Mouse (Mus musculus) heart, adult 11 months (tissue): Measurements from ENCODE around the gene Dnajb14.
"Not testable (repeated sequence)": the region's sequence is repeated elsewhere in the genome, so short reads cannot be mapped to it uniquely, and the experiment has no call there.

ENCODE experiments used
- DNase-seq: peaks from one replicate; pipeline ENCODE4 v3.0.0; 2022

The Dnajb14 gene

DNA sequence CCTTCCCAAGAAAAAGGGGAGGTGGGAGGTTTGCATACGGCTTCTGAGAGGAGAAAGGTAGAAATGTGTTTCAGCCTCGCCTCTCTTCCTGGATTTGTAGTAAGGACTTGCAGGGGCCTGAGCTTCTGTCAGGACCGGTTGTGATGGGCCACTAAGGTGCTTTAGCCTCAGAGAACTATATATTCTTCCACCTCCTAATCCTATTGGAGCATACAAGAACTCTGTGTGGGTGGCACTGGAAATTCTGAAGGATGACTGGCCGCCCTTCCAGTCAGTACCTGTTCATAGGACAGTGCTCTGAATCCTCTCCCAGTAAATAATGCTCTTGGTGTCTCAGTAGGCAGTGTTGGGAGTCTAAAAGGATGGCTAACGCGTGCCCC, 51.4 kb downstream of the Dnajb14 start:
- peak; percentile 71 for DNase-seq

GRCm38 (mm10) chr3:137919398-137919797, 51.9 kb downstream of the Dnajb14 start:
- no peak for DNase-seq

DNA sequence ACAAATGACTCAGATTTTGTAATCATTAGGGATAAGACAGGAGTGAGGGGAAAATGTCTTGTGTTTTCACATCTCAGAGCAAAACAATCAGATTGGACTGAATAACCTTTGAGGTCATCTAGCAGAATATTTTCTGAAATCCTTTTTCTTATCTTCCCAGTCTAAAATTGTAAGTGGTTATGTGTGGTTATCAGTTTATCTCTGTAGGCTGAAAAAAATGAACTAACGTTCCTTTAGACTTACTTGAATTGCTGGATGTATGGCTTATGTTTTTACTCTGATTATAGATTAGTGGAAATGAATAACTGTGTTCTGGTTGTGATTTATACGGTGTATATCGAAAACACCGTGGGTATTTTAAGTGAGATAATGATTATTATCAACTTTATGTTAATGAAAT, 53.1 kb downstream of the Dnajb14 start:
- no peak for DNase-seq

GRCm38 (mm10) chr3:137927010-137927409, 59.5 kb downstream of the Dnajb14 start:
- DNase-seq = no peak

DNA sequence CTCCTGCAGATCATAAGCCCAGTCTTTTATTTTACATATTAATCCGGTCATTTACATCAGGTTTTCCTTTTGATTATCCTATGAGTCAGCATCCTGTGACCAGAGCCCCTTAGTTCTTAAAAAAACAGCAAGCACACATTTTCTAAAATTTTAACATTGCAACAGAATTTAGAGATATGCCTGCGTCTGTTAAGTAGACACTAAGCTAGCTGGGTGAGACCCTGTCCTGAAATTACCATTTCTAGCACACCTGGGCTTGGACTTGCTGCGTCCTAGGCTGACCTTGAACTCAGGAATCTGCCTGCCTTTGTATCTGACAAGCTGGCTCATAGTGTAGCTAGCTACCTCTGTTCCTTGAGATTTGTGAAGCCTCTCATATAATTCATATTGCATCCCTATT, 62.5 kb downstream of the Dnajb14 start:
- no peak for DNase-seq

DNA sequence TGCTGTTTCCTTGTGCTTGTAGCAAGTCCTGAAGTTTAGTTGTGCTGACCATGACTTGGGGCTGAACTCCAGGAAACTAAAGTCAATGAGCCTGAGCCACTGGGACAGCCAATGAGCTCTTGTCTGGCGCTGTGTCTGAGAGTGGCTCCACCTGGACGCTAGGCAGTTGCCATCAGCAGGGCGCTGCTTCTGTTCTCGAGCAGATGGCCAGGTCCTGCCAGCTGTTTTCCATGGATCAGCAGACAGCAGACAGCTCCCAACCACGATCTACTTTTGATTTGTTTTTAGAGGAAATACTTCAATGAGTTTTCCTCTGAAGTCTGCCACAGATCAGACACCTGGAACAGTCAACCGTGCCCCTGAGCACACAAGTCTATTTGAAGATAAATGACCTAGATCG, 65.3 kb downstream of the Dnajb14 start:
- no peak for DNase-seq

GRCm38 (mm10) chr3:137933986-137934385, 66.5 kb downstream of the Dnajb14 start:
- DNase-seq = no peak

- no peak for DNase-seq
These were observed 68.4 kb downstream of the Dnajb14 start for GRCm38 (mm10) chr3:137935570-137936525.

DNA sequence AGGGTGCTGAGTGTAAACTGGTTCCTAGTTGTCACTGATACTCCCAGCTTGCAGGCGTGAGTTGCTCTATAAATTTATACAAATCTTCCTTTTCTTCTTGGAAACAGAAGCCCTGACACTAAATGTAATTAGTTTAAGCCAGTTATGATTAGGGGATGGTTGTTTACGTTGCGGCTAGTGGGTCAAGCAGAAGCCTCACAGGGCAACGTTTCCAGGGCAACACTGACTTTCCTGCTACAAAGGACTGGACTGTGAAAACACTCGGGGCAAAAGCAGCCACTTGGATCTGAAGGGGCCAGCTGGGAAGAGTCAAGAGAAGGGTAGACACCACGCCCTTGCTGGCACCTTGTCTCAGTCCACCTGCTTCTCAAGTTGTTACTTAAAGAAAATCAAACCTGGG, 69.1 kb downstream of the Dnajb14 start:
- no peak for DNase-seq

DNA sequence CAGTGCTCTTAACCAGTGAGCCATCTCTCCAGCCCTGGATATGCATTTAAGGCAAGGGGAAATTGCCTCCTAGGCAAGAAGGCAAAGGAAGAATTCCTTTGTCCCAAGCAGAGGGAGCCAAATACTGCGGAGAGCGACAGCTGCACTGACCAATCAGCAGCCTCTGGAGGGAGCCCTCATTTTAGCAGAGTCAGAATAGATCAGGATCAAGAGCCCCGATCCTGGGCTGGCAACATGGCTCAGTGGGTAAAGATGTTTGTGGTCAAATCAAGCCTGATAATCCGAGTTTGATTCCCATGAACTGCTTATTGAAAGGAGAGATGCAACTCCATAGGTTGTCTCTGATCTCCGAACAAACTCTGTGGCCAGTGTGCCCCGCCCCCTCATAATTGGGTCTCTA, 71.1 kb downstream of the Dnajb14 start:
- peak; percentile 96 for DNase-seq

DNA sequence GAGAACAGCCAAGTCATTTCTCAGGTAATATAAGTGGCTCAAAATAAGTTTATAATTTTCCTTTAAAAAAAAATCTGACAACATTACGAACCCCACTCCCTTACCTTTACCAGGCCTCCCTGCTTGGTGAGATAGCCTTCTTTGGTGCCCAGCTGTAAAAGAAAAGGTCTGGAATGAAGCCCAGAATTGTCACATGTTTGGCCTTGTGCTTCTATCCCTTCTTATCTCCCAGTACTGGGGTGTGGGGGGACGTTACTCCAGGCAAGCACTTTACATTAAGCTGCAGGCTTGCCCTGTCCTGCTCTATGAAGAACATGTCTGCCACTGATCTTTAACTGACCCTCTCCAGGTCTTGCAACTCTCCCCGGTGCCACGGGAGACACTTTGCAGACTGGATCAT, 73.3 kb downstream of the Dnajb14 start:
- DNase-seq = peak; percentile 95

- DNase-seq = no peak
These were observed 74.1 kb downstream of the Dnajb14 start for GRCm38 (mm10) chr3:137941555-137941954.

DNA sequence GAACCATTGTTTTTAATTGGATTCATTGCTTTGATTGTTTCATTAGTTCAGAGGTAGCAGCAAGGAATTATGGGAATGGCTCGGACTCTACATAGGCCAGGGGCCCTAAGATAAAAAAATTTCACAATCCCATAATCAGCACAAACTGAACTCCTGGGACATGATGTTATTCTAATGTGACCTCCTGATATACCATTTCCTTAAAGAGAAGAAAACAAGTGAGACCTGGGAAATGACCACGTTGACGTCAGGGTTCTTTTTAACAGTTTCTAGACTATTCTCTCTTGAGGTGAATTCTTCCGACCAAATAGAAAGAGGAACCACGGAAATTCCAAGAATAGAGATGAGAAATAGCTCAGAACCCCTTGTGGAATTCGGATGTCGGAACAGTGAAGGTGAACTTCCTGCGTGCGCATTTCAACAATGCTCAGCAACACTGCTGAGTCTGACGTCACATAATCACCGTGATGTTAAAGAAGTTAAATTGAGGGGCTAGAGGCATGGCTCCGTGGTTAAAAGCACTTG, 74.7 kb downstream of the Dnajb14 start:
- DNase-seq = no peak

DNA sequence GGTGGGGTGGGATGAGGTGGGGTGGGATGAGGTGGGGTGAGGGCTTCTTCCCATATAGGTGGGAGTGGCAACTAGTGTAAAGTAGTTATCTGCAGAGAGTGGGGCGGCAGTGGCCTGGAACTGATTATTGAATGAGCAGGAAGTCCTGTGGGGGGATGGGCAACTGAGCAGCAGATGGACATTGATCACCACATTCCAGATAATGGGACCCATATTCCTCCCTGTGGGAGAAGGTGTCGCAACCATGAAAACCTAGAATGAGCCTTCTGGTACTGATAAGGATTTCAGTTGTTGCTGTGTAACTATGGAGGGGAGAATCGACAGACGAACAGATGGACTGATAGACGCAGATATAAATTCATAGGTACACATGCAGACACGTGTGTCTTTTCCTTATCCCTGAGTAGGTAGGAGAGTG, 76.3 kb downstream of the Dnajb14 start:
- DNase-seq = no peak

DNA sequence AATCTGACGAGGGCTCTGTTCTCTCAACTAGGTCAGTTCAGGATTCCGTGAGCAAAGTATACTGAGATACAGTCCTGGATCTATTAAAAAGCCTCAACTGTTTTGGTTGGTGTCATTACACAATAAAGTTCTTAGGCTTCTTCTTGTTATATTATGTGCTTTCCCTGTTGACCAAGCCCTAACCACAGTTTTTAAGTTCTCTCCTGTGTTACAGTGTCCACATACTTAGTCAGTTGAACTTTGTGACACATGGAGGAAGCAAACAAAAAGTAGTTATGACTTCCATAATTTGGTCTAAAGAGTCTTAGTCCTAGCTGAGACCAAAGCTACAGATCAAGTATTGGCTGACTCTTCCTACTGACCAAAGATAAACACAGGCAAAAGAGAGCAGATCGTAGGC, 79.4 kb downstream of the Dnajb14 start:
- DNase-seq = no peak

DNA sequence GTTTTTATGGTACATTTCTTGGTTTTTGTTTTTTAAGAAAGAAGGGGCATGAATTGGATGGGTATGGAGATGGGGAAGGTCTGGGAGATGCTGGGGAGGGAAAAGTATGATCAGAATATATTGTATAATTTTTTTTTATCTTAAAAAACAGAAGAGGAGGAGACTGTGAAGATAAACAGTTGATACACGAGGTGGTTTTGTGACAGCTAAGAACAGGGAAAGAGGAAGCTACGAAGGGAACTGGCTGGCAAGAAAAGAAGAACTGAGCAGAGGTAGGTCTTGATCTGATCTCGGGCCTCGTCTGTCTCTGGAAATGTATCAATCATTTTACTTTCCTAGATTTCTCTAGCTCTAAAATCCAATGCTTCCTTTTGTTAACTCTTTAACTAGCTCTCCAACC, 80.0 kb downstream of the Dnajb14 start:
- DNase-seq = peak; percentile 88

DNA sequence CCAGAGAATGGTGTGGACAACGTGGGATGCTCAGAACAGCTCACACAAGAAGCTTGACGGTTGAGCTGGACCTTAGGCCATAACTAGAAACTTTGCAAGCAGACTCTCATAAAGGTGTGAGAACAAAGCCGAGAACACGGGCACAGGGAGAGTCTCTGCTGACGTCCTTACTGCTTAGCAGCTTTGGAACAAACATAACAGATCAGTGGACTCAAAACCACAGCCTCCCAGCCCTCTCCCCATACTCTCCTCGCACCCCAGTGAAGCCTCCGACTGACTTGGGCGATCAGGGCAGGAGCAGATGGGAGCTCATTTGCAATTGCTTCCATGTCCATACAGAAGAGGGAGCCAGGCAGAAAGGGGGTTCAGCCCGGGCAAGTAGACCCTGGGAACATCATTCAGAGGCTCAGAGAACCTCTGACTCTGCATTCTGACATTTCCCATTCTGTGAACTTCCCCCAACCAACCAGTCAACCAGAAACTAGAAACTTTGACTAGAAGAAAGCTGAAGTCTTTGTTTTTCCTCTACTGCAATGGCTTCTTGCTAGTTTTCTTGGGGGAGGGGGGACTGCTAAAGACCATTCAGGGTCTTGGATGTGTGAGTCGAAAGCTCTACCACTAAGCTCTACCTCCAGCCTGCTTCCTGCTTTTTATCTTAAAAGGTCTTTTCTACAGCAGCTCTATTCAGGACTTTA, 82.9 kb downstream of the Dnajb14 start:
- DNase-seq = no peak

DNA sequence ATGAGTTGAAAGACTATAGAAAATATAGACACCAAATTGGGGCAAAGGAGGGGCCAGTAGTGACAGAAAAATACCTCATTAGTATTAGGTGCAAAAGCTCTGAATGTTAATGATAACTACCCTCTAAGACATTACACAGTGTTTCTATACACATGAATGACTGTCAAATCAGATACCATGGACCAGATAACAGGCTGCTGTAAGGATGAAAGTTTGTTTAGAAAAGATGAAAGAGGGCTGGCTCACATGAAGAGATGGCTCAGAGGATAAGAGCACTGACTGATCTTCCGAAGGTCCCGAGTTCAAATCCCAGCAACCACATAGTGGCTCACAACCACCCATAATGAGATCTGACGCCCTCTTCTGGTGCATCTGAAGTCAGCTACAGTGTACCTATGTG, 83.8 kb downstream of the Dnajb14 start:
- DNase-seq = not testable (repeated sequence)

DNA sequence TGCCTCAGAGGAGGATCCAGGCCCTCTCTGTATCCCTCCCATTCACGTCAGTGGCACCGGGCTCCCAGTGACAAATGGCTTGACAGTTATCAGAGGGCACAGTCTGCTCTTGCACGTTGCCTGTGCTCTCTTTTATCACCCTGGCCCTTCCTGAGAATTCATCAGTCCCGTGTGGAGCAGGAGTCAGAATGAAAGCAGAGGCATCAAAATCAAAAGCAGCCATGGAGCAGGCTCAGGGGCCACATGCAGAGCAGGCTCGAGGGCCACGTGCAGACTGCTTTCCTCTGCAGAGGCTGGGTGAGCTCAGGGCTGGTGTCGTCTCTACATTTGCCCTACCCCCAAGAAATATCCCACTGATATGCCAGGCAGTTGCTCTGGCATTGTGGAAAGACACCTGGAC, 84.3 kb downstream of the Dnajb14 start:
- no peak for DNase-seq

GRCm38 (mm10) chr3:137952225-137952913, 84.9 kb downstream of the Dnajb14 start:
- DNase-seq = peak; percentile 97

DNA sequence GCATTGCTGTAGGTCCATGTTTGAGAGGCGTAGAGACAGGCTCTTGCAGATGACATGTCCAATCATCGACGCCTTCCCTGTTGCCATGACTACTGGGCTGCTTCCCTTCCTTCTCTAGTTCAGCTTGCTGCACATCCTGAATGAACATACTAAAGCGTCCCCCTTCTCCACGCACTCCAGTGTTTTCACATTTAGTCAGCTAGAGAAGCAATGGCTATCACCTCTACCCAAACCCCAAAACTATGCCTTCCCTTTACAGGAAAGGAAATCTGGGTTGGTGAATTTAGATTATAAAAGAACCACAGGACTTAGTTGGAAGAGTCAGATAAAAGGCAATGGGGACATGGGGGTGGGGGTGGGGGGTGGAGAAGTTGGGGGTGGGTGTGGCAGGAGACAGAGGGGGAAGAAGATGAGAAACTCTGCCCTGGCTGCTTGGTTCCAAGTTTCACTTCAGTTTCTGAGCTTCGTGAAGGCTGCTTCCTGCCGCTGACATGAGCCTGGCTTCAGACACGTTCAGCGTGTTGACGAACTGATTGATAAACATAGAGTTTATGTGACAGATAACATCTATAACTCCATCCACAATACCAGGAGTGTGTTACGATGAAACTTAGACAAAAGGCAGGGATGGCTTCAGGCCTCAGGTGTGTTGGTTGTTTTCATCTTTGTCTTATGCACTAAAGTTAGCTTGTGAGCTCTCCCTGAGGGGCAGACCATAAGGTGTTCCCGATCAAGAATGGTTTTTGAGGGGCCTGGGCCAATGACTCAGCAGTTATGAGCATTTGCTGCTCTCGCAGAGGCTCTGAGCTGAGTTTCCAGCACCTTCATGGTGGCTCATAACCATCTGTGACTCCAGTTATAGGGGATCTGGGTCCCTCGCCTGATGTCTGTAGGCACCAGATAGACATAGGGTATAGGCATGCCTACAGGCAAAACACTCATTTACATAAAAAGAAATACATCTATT, 85.7 kb downstream of the Dnajb14 start:
- peak; percentile 96 for DNase-seq
